Mouse (Mus musculus) gastrocnemius, postnatal 25 days (tissue): ENCODE data around the gene Acad8. TPM values are rescaled to one million over a fixed set of nuclear protein-coding genes. Genes with fewer than 3 reads are reported as not detected.

Experiments
- DNase-seq: peaks from one replicate; pipeline ENCODE4 v3.0.0; 2022
- long read RNA-seq, 2 experiments: library from polyadenylated mRNA; stranded (forward); transcript quantifications; one replicate each; pipeline ENCODE4 v2.0.0; 2021
- total RNA-seq, 2 experiments: library from RNA; stranded (reverse); gene quantifications; 1 replicate in 1 of 2; 2 replicates in 1 of 2; pipeline ENCODE4 v1.2.3; 2021

The Acad8 gene
- 10 to 100 TPM; 32.7 to 35.1 TPM for total RNA-seq
- long read RNA-seq, experiment 1, transcript Acad8-207 (2 exons, 785 nt) = minor isoform, 7 of 99 reads
- long read RNA-seq, experiment 1, transcript Acad8-201 (11 exons, 2,859 nt) = major isoform, 55 of 99 reads
- long read RNA-seq, experiment 1, partial matches to known transcripts = 2 of 99 reads
- long read RNA-seq, experiment 1, other reads (novel, unspliced or antisense) = 35 of 99 reads
- long read RNA-seq, experiment 2, transcript Acad8-207 (2 exons, 785 nt) = minor isoform, 6 of 104 reads
- long read RNA-seq, experiment 2, transcript Acad8-201 (11 exons, 2,859 nt) = major isoform, 73 of 104 reads
- long read RNA-seq, experiment 2, partial matches to known transcripts = 3 of 104 reads
- long read RNA-seq, experiment 2, other reads (novel, unspliced or antisense) = 22 of 104 reads

DNA sequence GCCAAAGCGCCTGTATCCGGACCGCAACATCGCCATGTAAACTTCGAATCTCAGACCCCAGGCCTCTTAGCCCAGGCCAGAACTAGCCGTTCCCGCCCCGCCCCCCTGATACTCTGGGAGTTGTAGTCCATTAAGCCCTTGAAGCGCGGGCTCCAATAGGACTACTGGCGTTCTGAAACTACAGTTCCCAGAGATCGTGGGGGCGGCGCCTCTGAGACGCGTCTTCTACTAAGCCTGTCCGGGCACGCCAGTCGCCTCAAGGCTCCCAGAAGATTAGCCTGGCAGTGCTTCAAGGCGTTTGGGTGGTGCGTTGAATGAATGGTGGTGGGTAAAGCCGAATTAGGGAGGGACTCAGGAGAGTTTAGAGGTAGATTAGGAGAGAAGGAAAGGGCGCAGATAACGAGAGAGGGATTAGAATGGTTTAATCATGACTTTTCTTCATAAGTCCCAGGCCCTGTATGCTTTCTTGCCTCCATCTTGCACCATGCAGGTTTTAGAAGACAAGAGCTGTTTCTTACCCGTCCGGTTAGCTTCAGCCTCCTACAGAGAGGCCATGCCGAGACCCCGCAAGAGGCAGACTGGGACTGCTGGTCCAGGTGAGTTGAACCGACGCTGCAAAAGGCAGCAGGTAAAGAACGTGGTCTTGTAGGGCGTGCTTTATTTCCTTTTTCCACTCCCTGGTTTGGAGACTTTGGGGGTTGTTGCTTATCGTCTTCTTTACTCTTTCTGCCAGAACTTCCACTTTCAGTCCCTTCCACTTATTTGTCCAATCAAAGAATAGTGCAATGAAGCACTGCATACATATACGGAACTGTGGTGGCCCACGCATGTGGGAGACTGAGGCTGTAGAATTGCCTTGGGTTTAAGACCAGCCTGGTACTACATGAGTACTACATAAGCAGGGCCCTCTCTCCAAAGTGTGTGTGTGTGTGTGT lies at the start of gene Acad8, which contains the start of gene Thyn1:
Gene Acad8 (minus strand): TSS at position 106 of the 935 bp plus-strand sequence.
Gene Thyn1 (plus strand): TSS at position 250 of the 935 bp plus-strand sequence.
- DNase-seq = peak; percentile 94

DNA sequence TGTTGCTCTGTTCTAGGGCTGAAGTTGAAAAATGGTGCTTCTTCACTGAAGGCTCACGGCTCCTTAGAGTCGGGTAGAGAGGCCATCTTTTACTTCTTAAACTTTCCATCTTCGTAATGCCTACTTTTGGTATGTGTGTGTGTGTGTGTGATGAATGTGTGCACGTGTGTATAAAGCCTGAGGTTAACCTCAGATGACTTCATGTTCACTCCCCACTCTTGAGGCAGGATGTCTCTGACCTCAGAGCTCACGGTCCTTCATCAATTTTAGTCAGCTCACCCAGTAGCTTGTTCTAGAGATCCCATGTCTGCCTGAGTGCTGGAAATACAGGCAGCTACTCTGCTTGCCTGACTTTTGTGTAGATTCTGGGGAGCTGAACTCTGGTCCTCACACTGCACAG lies 44.5 kb upstream of the Acad8 start:
- no peak for DNase-seq

DNA sequence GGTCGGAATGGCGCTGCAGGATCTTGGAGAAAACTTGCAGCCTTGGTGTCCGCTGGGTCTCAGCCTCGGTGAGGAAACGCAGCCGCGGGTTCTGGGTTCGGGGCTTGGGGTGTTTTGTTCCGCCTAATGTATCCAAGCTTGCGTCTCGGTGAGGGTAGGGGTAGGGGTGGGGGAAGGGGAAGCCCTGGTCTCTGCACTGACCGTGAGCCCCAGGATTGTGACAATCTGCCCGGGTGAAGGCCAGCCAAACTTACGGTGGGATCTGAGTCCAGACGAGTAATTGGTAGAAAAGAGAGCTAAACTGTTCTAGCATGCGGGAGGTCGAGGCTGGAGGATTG lies 31.4 kb upstream of the Acad8 start:
- no peak for DNase-seq

DNA sequence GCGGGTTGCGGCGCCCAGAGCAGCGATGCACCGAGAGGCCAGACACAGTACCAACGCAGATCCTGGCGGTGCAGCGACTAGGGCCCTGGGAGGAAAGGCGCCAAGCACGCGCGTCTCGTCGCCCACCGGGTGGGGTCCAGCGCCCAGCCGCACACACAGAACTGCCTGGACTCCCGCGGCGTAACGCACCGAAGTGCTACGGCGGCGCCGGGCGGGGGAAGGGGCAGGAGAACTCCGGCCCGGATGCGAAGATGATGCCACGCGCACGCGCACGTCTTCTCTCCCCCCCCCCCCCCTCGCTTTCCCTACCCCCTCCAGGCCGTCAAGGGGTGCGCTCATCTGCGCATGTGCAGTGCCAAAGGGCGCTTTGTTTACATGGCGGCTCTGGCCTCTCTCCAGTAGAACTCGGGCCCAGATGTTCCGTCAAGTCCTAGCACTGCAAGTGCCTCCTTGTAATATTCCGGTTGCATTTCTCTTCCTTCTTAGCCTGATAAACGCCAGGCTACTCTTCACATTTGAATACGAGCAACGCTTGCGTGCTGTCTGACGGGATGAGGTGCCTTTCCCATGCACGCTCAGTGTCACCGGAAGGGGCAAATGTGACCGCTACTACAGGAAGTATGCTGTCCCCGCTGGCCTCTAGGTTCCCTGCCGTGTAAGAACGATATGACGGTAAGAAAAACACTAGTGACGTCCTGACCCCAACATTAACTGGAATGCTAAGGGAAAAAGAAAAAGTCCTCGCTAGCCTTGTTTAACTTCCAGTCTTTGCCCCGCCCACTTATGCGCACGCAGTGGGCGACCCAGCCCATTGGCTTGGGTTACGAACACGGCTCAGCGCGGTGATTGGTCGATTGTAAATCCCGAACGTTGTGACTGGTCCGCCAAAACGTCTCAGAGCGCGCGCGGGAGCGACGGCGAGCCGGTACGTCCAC lies 30.7 kb upstream of the Acad8 start, which contains the start of the genes Vps26b and Ncapd3:
Gene Vps26b (minus strand): TSS at position 238 of the 935 bp plus-strand sequence.
Gene Ncapd3 (plus strand): TSS at position 348 of the 935 bp plus-strand sequence.
- peak; percentile 93 for DNase-seq

DNA sequence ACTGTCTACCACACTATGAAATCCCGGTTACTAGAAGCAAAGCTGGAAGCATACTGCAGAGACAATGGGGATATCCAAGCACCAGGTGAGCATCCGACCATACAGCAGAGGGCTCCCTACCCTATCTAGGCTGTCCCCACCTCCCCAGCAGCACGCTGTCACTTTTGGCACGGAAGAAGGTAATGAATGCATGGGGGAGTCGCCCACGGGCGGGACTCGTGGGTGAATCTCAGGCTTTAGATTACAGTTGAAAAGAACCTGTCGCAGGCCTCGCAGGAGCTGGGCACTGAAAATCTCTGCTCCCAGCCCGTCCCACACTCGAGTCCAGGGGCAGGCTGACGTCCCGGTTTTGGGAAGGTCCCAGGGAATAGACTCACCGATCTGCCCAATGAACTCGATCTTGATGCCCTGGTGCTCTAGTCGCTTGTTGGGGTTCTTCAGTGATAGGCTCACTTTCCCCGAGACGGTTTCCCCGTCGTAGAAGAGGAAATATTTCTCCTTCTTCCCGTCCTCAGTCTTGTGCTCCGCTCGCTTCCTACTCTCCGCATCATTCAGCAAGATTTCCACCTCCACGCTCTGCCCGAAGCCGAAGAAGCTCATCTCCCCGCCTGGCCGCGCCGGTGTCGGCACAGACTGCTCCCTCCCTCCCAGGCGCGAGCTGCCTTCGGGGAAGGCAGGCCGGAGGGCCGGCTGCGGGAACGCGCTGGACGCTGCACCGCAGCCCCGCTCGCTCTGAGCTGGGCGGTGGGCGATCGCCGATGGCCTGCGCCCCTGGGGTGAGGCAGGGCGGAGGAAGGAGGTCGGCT lies 29.9 kb upstream of the Acad8 start:
- peak; percentile 19 for DNase-seq

DNA sequence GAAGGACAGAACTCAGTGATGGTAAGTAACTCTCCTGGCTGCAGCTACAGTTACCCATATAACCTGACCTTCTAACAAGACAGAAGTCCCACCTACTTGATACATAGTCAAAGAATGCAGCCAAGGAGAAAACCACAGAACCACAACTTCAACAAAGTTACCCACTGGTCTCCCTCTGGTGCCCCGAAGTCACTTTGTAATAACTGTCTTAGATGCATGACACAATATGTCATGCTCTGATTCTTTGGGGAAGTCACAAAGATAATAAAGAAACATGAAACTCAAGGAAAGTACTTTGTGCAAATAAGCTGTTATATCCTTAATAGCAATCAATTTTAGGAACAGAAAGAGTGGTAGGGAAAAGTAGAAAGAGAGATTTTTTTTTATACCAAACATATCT lies 27.3 kb upstream of the Acad8 start:
- DNase-seq = no peak

DNA sequence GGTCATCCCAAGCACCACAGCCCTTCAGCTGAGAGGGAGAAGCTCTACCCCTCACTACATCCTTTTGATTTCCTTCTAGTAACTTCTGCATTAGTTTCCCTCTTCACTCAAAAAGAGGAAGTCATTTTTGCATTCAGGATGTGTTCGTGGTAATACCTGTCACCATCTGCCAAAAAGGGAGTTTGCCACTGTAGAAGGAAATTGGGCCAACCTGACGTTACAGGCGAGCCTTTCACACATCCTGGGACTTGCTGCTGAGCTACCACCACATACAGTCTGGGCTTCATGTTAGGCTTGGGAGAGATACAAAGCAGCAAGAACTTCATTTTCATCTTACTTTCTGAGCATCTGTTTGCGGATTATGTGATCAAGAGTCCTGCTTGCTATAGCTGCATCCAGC lies 24.3 kb upstream of the Acad8 start:
- no peak for DNase-seq

DNA sequence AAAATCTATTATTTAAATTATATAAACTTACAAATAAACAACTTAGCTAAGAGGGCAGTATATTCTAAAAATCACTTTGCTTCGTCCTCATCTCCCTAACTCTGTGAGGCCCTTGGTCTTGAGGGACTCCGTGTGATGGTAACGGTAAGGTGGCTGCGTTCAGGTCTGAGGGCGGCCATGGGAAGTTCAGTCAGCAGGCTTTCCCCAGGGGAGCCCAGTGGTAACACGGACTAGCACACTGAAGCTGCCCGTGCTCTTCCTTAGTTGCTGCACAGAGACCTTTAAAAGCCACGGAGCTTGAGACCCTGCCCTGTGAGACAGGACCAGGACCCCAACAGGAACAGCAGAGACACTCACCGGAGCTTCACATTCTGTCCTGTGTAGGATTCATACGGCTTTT lies 19.6 kb upstream of the Acad8 start:
- no peak for DNase-seq

DNA sequence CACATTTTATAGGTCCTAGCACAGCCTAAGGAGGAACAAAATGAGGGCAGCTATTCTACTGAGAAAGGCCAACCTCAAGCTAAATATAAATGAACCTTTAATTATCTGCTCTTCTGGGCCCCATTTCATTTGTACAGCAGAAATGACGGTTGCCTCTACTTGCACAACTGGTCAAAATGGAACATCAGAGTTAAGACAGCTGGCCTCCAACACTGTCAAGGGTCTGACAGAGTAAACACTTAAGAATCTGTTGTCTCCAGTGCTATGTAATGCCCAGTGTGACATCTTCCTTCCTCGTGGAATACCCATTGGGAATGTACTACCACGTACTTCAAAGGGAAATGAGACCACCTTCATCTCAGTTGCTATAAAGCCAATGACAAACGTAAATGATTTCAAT lies 12.2 kb upstream of the Acad8 start:
- DNase-seq = no peak

DNA sequence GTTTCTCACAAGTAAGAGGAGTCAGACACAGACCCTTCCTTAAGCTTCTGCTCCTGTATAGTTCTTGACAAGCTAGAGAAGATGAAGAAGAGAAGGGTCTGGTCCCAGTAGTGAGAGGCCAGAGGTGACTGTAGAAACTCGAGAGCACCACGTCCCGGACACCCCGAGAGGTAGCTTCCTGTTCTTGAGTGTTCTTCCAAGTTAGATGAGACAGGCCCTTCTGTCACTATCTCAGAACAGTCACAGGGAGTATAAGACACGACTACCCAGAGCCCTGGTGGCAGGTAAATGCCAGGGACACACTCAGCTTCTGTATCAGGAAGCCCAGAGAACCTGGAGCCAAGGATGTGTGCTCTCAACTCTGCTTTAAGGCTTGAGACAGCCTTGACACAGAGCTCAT lies 9.9 kb upstream of the Acad8 start:
- no peak for DNase-seq

DNA sequence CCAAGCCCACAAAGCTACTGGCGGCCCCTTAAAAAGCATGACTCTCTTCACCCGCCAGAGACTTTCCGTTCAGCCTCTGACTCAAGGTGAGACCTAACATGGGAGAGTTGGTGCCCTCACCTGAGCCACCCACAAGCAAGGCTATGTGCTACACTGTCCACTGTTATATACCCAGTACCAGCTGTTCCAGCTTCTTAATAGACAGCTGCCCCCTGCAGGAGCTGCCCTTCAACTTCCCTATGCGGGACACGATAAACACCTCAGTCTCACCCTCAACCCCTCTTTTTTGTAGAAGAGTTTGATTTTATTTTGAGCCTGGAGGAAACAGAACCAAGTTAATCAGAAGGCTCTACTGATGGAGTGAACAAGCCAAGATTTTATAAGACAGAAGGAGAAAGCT lies 7.5 kb upstream of the Acad8 start:
- DNase-seq = no peak

DNA sequence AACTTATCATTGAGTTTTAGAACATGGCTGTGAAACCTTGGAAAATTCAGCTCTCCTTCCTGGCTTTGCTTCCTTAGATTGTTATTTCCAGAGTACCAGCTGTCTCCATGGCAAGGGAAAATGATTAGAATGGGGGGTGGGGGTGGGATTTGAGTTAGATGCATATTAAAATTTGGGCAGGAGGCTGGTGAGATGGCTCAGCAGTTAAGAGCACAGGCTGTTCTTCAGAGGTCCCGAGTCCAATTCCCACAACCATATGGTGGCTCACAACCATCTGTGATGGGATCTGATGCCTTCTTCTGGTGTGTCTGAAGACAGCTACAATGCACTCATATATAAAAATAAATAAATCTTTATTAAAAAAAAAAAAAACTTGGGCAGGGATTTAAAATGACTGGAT lies 6.6 kb upstream of the Acad8 start:
- DNase-seq = no peak

DNA sequence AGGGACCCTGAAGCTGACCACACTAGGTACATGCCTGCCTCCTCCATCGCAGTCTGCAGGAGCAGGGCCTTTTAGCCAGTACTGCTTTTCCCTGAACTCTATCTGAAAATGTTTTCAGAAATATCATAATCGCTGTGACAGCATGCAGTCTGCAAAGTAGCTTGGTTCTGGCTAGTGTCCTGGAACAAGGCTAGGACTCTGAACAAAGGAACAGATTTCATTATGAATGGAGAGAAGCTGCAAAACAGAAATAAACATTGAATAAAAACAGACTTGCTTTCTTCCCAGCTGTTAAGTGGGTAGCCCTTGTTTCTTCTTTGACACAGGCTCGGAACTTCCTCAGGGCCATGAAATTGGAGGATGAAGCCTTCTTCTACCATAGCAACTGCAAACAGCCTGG lies 5.9 kb upstream of the Acad8 start:
- DNase-seq = no peak

DNA sequence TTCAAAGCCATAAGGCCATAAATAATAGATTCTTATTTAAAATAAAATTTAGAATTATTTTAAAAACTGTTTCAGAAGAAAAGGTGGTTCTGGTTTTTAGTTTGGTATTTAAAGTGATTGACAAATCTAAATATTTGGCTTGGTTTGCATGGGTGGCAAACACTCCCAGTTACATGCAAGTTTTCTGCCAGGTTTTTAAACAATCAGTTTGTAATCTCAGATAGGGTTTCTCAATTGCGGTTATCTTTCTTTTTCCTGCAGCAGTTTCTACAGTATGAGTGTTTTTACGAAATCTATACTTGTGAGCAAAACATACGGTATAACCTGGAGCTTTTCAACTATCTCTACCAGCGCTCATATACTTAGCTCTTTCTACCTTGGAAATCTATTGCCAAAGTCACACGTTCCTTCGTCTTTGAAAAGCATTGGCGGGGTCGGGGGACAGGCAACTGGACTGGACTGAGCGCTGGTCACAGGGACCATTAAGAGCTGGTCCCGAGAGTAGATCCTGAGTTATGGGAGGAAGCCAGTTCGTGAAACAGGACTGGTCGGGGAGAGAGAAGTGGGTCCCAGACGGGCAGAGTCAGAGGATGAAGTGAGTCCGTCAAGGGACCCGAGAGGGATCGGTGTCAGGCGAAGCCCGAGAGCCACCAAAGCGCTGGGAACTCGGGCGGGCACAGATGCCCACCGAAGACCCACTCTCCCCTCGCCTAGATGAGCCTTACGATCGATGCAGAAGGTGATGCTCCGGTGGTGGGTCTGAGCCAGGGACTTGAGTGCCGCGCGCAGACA lies 501 bp downstream of the Acad8 start:
- no peak for DNase-seq

DNA sequence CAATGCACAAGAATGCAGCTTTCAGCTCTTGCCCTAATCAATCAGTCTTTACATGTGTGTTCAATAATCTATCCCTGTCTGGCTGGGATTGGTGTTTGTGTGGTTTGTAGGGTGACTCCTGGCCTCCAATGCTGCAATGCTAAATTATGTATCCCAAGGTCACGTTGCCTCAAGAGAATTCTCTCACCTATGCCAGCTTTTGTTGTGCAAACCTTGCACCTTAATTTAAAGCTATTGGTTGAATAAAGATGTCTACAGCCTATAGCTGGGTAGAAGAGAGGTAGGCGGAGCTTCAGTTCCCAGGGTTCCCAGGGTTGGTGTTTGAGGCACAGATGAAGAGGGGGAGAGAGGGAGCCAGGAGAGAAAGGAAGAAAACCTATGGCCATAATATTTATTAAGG lies 1.9 kb downstream of the Acad8 start:
- no peak for DNase-seq

DNA sequence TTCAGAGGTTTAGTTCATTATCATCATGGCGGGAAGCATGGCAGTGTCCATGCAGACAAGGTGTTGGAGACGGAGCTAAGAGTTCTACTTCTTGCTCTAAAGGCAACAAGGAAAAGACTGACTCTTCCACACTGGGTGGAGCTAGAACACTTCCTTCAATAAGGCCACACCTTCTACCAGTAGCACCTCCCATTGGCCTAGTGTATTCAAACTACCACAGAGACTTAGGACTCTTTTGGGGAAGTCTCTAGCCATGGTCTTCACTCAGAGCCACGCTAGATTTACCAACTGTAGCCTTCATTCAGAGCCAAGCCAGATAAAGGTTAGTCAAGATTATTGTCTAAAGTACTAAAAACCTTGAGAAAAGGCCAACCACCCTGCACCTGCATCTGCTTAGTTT lies 2.3 kb downstream of the Acad8 start:
- DNase-seq = no peak

DNA sequence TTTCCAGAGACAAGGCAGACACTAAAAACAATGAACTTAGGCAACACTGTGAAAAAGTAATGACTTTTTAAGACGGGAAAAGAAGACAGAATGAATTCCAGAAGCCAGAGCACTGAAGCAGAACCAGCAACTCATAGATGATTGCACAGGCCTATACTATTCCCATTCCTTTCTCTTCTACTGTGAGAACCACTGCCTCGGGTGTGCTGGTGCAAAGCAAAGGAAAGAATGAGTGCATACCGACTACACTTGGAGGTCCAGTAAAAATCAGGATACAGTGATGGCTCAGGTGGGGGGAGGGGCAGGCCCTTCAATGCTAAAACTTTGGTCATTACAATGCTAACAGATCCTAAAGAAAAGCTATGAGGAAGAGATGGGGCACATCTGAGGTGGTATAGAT lies 5.5 kb downstream of the Acad8 start:
- no peak for DNase-seq

DNA sequence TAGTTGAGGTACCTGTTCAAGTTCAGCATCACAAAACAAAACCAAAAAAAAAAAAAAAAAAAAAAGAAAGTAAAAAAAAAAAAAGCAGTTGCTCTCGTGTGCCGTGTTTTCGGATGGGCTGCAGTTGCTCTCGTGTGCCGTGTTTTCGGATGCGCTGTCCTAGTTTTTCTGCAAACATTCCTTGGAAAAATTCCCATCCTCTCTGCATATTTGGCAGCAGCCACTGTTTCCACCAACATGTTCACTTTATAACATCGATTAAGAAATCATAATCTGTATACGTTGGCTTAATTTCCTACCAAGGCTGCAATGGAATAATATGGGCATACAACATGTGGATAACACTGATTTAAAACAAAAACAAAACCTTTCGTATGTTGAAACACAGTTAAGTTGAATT lies 6.2 kb downstream of the Acad8 start:
- no peak for DNase-seq

DNA sequence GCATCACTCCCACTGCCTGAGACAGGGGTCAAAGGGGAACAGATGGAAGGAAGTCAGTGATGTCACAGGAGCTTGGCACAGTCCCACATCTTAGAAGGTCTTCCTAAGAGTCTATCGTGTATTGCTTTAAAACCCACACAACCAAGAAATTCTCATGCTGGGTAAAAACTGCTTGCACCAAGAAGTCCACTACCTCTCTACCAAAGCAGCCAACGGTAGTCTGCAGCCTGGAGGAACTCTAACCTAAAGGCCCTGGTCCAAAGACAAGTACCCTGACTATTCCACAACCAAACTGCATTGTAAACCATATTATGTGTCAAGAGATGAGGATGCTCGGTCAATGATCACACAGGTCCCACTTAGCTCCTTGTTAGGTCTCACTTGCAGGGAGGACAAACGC lies 9.2 kb downstream of the Acad8 start:
- DNase-seq = no peak

DNA sequence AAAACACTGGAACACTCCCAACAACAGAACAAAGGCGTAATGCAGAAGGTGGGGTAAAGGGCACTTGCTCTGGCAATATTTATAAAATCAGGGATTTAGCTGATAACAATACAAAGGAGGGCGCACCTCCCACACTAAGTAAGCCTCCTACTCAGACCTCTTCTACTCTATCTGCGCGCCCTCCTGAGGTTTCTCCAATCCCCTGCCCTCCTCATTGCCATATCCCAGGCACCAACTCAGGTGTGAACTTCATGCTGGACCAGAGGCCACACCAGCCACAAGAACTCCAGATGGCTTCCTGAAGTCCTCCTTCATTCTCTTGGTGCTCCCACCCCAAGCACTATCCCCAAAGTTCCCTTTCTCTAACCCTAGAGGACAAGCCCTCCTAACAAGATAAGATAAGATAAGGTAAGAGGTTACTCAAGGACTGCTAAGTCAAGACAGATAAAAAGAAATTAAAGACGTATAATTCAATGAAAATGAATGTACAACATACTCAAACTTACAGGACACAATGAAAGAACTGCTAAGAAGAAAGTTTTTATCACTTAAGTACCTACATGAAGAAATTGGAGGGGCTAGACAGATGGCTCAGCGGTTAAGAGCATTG lies 13.6 kb downstream of the Acad8 start:
- no peak for DNase-seq
